Mouse (Mus musculus): ENCODE measurements around the gene Pex12. TPM values are rescaled to one million over a fixed set of nuclear protein-coding genes. Genes with fewer than 3 reads are reported as not detected.
"Not testable (repeated sequence)": the region's sequence is repeated elsewhere in the genome, so short reads cannot be mapped to it uniquely, and the experiment has no call there.

Gene Pex12
- polyA plus RNA-seq (2015; fragmentation: Nextera tagmentation; extraction: Ambion mirVana): 14.6 and 16.8 TPM in 2 replicates

DNA sequence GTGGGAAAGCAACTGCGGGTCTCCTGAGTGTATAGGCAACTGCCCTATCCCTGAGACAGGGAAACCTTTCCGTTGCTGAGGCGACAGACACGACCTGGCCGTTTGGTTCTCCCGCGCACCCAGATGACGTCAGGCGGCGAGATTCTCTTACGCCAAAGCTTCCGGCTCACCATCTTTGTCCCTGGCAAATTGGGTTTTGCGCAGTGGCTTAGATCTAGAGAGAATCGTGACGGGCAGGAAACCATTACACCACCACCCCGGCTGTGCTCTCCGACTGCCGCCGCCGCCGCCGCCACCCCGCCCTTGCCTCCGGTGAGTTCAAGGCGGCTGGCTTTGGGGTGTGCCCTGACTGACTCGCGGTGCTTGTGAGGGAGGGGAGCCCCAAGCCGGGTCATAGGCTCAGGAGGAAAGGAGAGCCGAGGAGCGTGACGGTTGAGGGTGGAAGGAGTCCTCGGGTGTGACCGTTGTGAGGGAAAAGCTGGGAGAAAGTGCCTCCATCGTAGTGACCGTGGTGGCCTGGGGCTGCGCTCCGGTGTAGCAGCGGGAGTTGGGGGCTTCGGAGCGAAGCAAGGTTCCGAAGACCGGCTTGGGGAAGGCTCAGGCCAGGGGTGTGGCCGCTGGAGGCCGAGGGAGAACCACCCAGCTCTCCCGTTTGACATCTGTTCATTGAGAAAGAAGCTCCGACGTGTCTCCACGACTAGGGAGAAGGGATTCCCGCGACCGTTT lies at the start of gene Pex12:
Gene Pex12 (minus strand): TSS at position 61 of the 726 bp plus-strand sequence.
- H3K4me3 ChIP-seq (replicated peaks): peak within 1 kb of the TSS; percentile 63
- H3K4me2 ChIP-seq: peak within 1 kb of the TSS; percentile 74
- peak; percentile 79 for ATAC-seq (ENCODE audit: low FRiP score)
- under 1% methylated on average over 51 of the region's 51 CpGs for WGBS
- H3K27me3 ChIP-seq (replicated peaks): no peaks in the 10 kb centered on the region
- H3K27ac ChIP-seq (replicated peaks): peak within 1 kb of the TSS; percentile 98
- peaks cover 51% of the 10 kb centered on the region for H3K4me1 ChIP-seq
- H3K9ac ChIP-seq (replicated peaks): peak within 1 kb of the TSS; percentile 91
- H3K36me3 ChIP-seq: no peaks in the 10 kb centered on the region
- H3K9me3 ChIP-seq (replicated peaks): no peaks in the 10 kb centered on the region

DNA sequence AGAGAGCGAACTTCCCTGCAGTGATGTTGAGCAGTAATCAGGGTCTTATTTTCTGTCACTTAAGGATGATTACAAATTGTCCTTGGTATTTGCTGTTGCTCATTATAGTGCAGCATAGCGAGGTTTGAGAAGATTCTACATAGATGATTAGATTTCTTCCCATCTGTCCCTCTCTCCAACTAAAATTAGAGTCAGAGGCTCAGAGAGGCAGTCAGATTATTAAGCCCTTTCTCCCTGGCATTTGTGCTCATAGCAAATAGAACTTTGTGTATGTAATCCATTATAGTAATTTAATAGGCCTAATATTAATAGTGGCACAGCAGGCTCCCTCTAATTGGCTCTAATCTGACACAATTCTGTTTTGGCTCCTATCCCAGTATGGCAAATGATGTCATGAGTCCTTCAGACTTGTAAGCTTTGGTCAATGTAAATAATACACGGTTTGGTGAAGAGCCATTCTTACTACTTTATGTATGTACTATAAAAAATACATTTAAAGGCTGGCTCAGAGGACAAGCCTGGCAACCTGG lies 39.4 kb upstream of the Pex12 start:
- WGBS: 89% methylated on average over 3 of the region's 3 CpGs

GRCm38 (mm10) chr11:83339705-83340104 lies 37.3 kb upstream of the Pex12 start:
- Histone ChIP-seq H3K4me2 (no peak overlapping the region), H3K27me3 (replicated peaks) (no peaks in the 10 kb centered on the region), H3K4me3 (replicated peaks) (no peak overlapping the region), H3K9me3 (replicated peaks) (no peaks in the 10 kb centered on the region), H3K9ac (replicated peaks) (no peak overlapping the region), H3K4me1 (no peaks in the 10 kb centered on the region), H3K36me3 (peaks cover 80% of the 10 kb centered on the region), H3K27ac (replicated peaks) (no peak overlapping the region)
- ATAC-seq (ENCODE audit: low FRiP score): no peak
- WGBS: 21% methylated on average over 2 of the region's 2 CpGs

More for the DNA sequence above, 39.4 kb upstream of the Pex12 start:
- H3K4me1 ChIP-seq: no peaks in the 10 kb centered on the region
- H3K27ac ChIP-seq (replicated peaks): no peak overlapping the region
- H3K9ac ChIP-seq (replicated peaks): no peak overlapping the region
- H3K36me3 ChIP-seq: peaks cover 75% of the 10 kb centered on the region
- H3K9me3 ChIP-seq (replicated peaks): no peaks in the 10 kb centered on the region
- no peak overlapping the region for H3K4me3 ChIP-seq (replicated peaks)
- H3K27me3 ChIP-seq (replicated peaks): no peaks in the 10 kb centered on the region
- no peak overlapping the region for H3K4me2 ChIP-seq
- no peak for ATAC-seq (ENCODE audit: low FRiP score)

GRCm38 (mm10) chr11:83335826-83336225 lies 33.4 kb upstream of the Pex12 start:
- Histone ChIP-seq H3K27ac (replicated peaks) (no peak overlapping the region), H3K4me1 (no peaks in the 10 kb centered on the region), H3K9me3 (replicated peaks) (no peaks in the 10 kb centered on the region), H3K27me3 (replicated peaks) (no peaks in the 10 kb centered on the region), H3K4me3 (replicated peaks) (no peak overlapping the region), H3K4me2 (no peak overlapping the region), H3K36me3 (peaks cover 62% of the 10 kb centered on the region), H3K9ac (replicated peaks) (no peak overlapping the region)
- 92% methylated on average over 7 of the region's 7 CpGs for WGBS
- no peak for ATAC-seq (ENCODE audit: low FRiP score)

DNA sequence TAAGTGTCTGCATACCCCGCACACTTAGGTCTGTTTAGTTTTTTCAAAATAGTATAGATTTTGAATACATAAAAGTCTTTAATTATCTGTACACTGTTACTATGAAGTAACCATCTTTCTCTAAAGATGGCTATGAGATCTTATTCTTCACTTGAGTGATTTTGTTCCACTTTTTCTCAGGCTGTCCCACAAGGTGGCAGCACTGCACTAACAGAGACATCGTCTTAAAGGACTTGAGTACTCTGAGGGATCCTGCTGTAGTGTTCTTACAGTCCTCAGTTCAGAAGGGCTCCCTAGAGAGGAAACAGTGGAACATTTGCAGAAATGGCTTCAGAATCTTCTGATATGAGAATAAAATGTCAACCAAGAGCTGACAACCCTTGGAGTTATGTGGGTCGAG lies 25.0 kb upstream of the Pex12 start:
- no peak for ATAC-seq (ENCODE audit: low FRiP score)
- no peaks in the 10 kb centered on the region for H3K27me3 ChIP-seq (replicated peaks)
- no peaks in the 10 kb centered on the region for H3K4me1 ChIP-seq
- no peaks in the 10 kb centered on the region for H3K9me3 ChIP-seq (replicated peaks)
- H3K4me2 ChIP-seq: no peak overlapping the region
- WGBS: 58% methylated on average over 3 of the region's 3 CpGs
- H3K36me3 ChIP-seq: peaks cover 63% of the 10 kb centered on the region
- no peak overlapping the region for H3K27ac ChIP-seq (replicated peaks)
- H3K4me3 ChIP-seq (replicated peaks): no peak overlapping the region
- H3K9ac ChIP-seq (replicated peaks): no peak overlapping the region

GRCm38 (mm10) chr11:83326692-83327091 lies 24.3 kb upstream of the Pex12 start:
- not testable (repeated sequence) for H3K4me2 ChIP-seq; H3K4me1 ChIP-seq; H3K27me3 ChIP-seq (replicated peaks); H3K9me3 ChIP-seq (replicated peaks); ATAC-seq (ENCODE audit: low FRiP score); H3K9ac ChIP-seq (replicated peaks); H3K4me3 ChIP-seq (replicated peaks); H3K27ac ChIP-seq (replicated peaks)
- peaks cover 70% of the 10 kb centered on the region for H3K36me3 ChIP-seq
- WGBS: 93% methylated on average over 3 of the region's 3 CpGs

GRCm38 (mm10) chr11:83319048-83319447 lies 16.7 kb upstream of the Pex12 start:
- Histone ChIP-seq H3K9ac (replicated peaks) (no peak overlapping the region), H3K27me3 (replicated peaks) (no peaks in the 10 kb centered on the region), H3K27ac (replicated peaks) (no peak overlapping the region), H3K36me3 (peaks cover 69% of the 10 kb centered on the region), H3K4me2 (no peak overlapping the region), H3K4me3 (replicated peaks) (no peak overlapping the region), H3K4me1 (no peaks in the 10 kb centered on the region), H3K9me3 (replicated peaks) (no peaks in the 10 kb centered on the region)
- ATAC-seq (ENCODE audit: low FRiP score): no peak
- whole genome bisulfite sequencing: 94% methylated on average over 4 of the region's 4 CpGs

- WGBS: 73% methylated on average over 5 of the region's 5 CpGs
- H3K36me3 ChIP-seq: peaks cover 34% of the 10 kb centered on the region
Observed at GRCm38 (mm10) chr11:83312471-83312870, 10.1 kb upstream of the Pex12 start.

GRCm38 (mm10) chr11:83306700-83307253 lies 4.4 kb upstream of the Pex12 start:
- no peak for ATAC-seq (ENCODE audit: low FRiP score)
- Histone ChIP-seq H3K27ac (replicated peaks) (no peak overlapping the region), H3K9ac (replicated peaks) (no peak overlapping the region), H3K9me3 (replicated peaks) (no peaks in the 10 kb centered on the region), H3K36me3 (peaks cover 12% of the 10 kb centered on the region), H3K27me3 (replicated peaks) (no peaks in the 10 kb centered on the region), H3K4me1 (peaks cover 39% of the 10 kb centered on the region), H3K4me2 (no peak overlapping the region), H3K4me3 (replicated peaks) (no peak overlapping the region)
- 85% methylated on average over 4 of the region's 4 CpGs for whole genome bisulfite sequencing

More at GRCm38 (mm10) chr11:83312471-83312870, 10.1 kb upstream of the Pex12 start:
- Histone ChIP-seq H3K27me3 (replicated peaks) (no peaks in the 10 kb centered on the region), H3K4me2 (no peak overlapping the region), H3K9ac (replicated peaks) (no peak overlapping the region), H3K27ac (replicated peaks) (no peak overlapping the region), H3K4me1 (0 out of 2 replicates have a peak, but pooled peaks cover 2% of the 10 kb centered on the region), H3K9me3 (replicated peaks) (no peaks in the 10 kb centered on the region), H3K4me3 (replicated peaks) (no peak overlapping the region)
- no peak for ATAC-seq (ENCODE audit: low FRiP score)

DNA sequence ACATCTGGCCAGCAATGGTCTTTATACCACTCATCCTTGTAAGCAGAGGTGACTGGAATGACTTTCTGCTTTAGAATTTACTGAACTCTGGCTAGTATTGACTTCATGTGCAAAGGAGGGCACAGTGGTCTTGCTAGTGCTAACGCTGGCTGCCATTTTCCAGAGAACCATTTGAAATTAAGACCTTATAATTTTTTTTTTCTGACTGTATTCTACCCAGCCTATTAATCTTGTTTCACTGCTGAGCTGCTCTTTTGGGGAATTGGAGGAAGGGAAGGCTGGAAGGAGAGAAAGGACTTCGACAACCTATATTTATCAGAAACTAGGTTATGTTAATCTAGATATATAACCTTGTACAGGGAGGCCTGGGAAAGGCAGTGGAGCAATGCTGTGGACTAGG lies 2.1 kb upstream of the Pex12 start:
- H3K27me3 ChIP-seq (replicated peaks): no peaks in the 10 kb centered on the region
- H3K9me3 ChIP-seq (replicated peaks): no peaks in the 10 kb centered on the region
- peaks cover 4% of the 10 kb centered on the region; the same call in 1 of the 2 replicates for H3K36me3 ChIP-seq
- H3K4me2 ChIP-seq: peak overlapping the region; percentile 74
- 89% methylated on average over 2 of the region's 2 CpGs for WGBS
- peaks cover 45% of the 10 kb centered on the region for H3K4me1 ChIP-seq
- no peak overlapping the region for H3K4me3 ChIP-seq (replicated peaks)
- no peak for ATAC-seq (ENCODE audit: low FRiP score)
- H3K27ac ChIP-seq (replicated peaks): no peak overlapping the region
- H3K9ac ChIP-seq (replicated peaks): 0 out of 2 replicates have a peak overlapping the region, but pooled peaks have one; percentile 8

DNA sequence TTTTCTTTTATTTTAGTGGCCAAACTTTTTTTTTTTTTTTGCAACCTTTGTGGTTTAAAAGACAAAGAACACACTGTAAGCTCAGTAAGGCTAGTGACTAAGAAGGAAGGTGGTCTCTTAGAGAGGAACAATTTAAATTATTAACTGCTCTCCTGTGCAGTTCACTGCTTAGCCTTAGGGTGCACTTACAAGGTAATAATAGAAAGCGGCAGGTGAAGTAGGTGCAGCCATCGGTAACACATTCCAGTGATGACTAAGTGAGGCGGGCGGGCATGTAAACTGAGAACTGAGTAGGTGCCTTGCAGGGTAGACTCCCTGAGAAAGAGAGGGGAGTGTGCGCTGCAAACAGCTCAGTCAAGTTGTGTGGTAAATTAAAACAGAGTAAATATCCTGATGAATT lies 1.4 kb upstream of the Pex12 start:
- Histone ChIP-seq H3K27ac (replicated peaks) (no peak overlapping the region), H3K4me3 (replicated peaks) (peak overlapping the region; percentile 63), H3K4me1 (peaks cover 45% of the 10 kb centered on the region), H3K27me3 (replicated peaks) (no peaks in the 10 kb centered on the region), H3K9ac (replicated peaks) (peak overlapping the region; percentile 91; the same call in 1 of the 2 replicates), H3K4me2 (peak overlapping the region; percentile 74), H3K9me3 (replicated peaks) (no peaks in the 10 kb centered on the region), H3K36me3 (peaks cover 4% of the 10 kb centered on the region; the same call in 1 of the 2 replicates)
- ATAC-seq (ENCODE audit: low FRiP score): no peak
- 53% methylated on average over 5 of the region's 5 CpGs for WGBS

DNA sequence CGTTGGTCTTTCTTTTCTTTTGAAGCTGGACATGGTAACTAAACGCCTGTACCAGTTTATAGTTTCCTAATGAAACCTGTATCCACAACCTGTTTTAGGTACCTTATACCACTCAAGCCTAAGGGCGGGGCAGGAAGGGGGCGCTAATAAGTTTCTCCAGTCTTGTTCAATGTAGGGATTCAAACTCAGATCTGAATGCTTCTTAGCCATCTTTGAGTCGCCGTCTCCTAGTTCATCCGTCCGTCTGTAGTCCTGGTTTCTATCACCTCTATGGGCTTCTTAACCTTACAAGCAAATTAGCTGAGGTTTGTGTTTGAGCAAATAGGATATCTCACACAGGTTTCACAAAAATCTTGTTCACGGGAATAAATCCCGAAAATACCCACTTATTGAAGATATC lies 262 bp downstream of the Pex12 start:
- peak overlapping the region; percentile 91 for H3K9ac ChIP-seq (replicated peaks)
- H3K27ac ChIP-seq (replicated peaks): peak overlapping the region; percentile 98
- 8% methylated on average over 10 of the region's 10 CpGs for WGBS
- peaks cover 56% of the 10 kb centered on the region for H3K4me1 ChIP-seq
- peak overlapping the region; percentile 74 for H3K4me2 ChIP-seq
- H3K4me3 ChIP-seq (replicated peaks): peak overlapping the region; percentile 63
- ATAC-seq (ENCODE audit: low FRiP score): no peak
- no peaks in the 10 kb centered on the region for H3K9me3 ChIP-seq (replicated peaks)
- no peaks in the 10 kb centered on the region for H3K36me3 ChIP-seq
- H3K27me3 ChIP-seq (replicated peaks): no peaks in the 10 kb centered on the region
